Mouse (Mus musculus) neural tube, embryonic 12.5 days (tissue): ENCODE measurements around the gene Duox2. TPM values are rescaled to one million over a fixed set of nuclear protein-coding genes. Genes with fewer than 3 reads are reported as not detected.
"Not testable (repeated sequence)": the region's sequence is repeated elsewhere in the genome, so short reads cannot be mapped to it uniquely, and the experiment has no call there.

ENCODE experiments used
- ATAC-seq: fragments of 200-750 bp; cut with Nextera tagmentation; 2 replicates; pipeline ENCODE4 v1.8.0; 2017; ENCODE audit warnings: low read depth, mild to moderate bottlenecking, moderate TSS enrichment, moderate library complexity; ENCODE audit not compliant: low FRiP score
- H3K27ac ChIP-seq: fragments of 300-500 bp; sonication (generic); 2 replicates; pipeline ENCODE4 v1.5.1; 2016
- H3K27me3 ChIP-seq: fragments of 300-500 bp; sonication (generic); replicated peaks from 2 replicates; pipeline ENCODE4 v1.6.1; 2016; ENCODE audit warnings: mild to moderate bottlenecking
- H3K36me3 ChIP-seq: fragments of 300-500 bp; sonication (generic); 2 replicates; pipeline ENCODE4 v1.6.1; 2016; ENCODE audit warnings: mild to moderate bottlenecking
- H3K4me1 ChIP-seq: fragments of 300-500 bp; sonication (generic); 2 replicates; pipeline ENCODE4 v1.6.1; 2016
- H3K4me2 ChIP-seq: fragments of 300-500 bp; sonication (generic); replicated peaks from 2 replicates; pipeline ENCODE4 v1.6.1; 2016; ENCODE audit warnings: mild to moderate bottlenecking
- H3K4me3 ChIP-seq: fragments of 300-500 bp; sonication (generic); 2 replicates; pipeline ENCODE4 v1.5.1; 2016
- H3K9ac ChIP-seq: fragments of 300-500 bp; sonication (generic); 2 replicates; pipeline ENCODE4 v1.6.1; 2016; ENCODE audit warnings: mild to moderate bottlenecking
- H3K9me3 ChIP-seq: fragments of 300-500 bp; sonication (generic); 2 replicates; pipeline ENCODE4 v1.6.1; 2016; ENCODE audit warnings: mild to moderate bottlenecking
- WGBS: fragments of 180-500 bp; shearing (Covaris S2); methylation state at CpG from one replicate; pipeline ENCODE4 v1.1.7; 2016; 5-methylcytosine and 5-hydroxymethylcytosine counted together
- polyA plus RNA-seq: library from polyadenylated mRNA; unstranded; fragments of >200 nt; fragmentation: Nextera tagmentation; extraction: Ambion mirVana; gene quantifications from 2 replicates; pipeline ENCODE4 v1.2.1, GENCODE M21; 2016

Duox2 gene
- polyA plus RNA-seq, result 0.04 TPM in 1 of 2 replicates, not detected in the other

GRCm38 (mm10) chr2:122298096-122298499 lies at the start of gene Duox2:
TSS of gene Duox2 (minus strand) at chr2:122298449.
- peaks cover 28% of the 10 kb centered on the region for H3K4me1 ChIP-seq
- peak within 1 kb of the TSS; percentile 13; the same call in 1 of the 2 replicates for H3K4me3 ChIP-seq
- WGBS, result 2% methylated on average over 13 of the region's 13 CpGs
- H3K27me3 ChIP-seq, result peaks cover 90% of the 10 kb centered on the region
- H3K9ac ChIP-seq, result no peak within 1 kb of the TSS
- no peaks in the 10 kb centered on the region for H3K36me3 ChIP-seq
- no peaks in the 10 kb centered on the region for H3K9me3 ChIP-seq
- no peak for ATAC-seq
- H3K27ac ChIP-seq, result no peak within 1 kb of the TSS
- H3K4me2 ChIP-seq, result peak within 1 kb of the TSS; percentile 52

- Histone ChIP-seq H3K36me3 (no peaks in the 10 kb centered on the region), H3K27ac (no peak overlapping the region), H3K4me1 (peaks cover 33% of the 10 kb centered on the region), H3K9ac (no peak overlapping the region), H3K27me3 (no peaks in the 10 kb centered on the region), H3K9me3 (no peaks in the 10 kb centered on the region), H3K4me2 (no peak overlapping the region), H3K4me3 (no peak overlapping the region)
- 92% methylated on average over 3 of the region's 3 CpGs for WGBS
- no peak for ATAC-seq
Observed at GRCm38 (mm10) chr2:122347257-122347656, 49.0 kb upstream of the Duox2 start.

GRCm38 (mm10) chr2:122346164-122346563 lies 47.9 kb upstream of the Duox2 start:
- H3K4me3 ChIP-seq, H3K27ac ChIP-seq, H3K36me3 ChIP-seq, ATAC-seq, H3K9me3 ChIP-seq, H3K9ac ChIP-seq, H3K27me3 ChIP-seq, H3K4me2 ChIP-seq: not testable (repeated sequence)
- H3K4me1 ChIP-seq, result peaks cover 22% of the 10 kb centered on the region
- 87% methylated on average over 6 of the region's 6 CpGs for WGBS

- no peaks in the 10 kb centered on the region for H3K36me3 ChIP-seq
- H3K4me3 ChIP-seq, result no peak overlapping the region
- no peak overlapping the region for H3K27ac ChIP-seq
- no peaks in the 10 kb centered on the region for H3K27me3 ChIP-seq
- no peaks in the 10 kb centered on the region for H3K9me3 ChIP-seq
- H3K9ac ChIP-seq, result no peak overlapping the region
- peaks cover 18% of the 10 kb centered on the region for H3K4me1 ChIP-seq
- 83% methylated on average over 6 of the region's 6 CpGs for WGBS
- no peak for ATAC-seq
- H3K4me2 ChIP-seq, result no peak overlapping the region
Observed at GRCm38 (mm10) chr2:122345106-122345893, 47.1 kb upstream of the Duox2 start.

GRCm38 (mm10) chr2:122337291-122337690 lies 39.0 kb upstream of the Duox2 start:
- H3K27ac ChIP-seq, result no peak overlapping the region
- H3K9me3 ChIP-seq, result no peaks in the 10 kb centered on the region
- H3K4me2 ChIP-seq, result peak overlapping the region; percentile 33
- 65% methylated on average over 21 of the region's 21 CpGs for WGBS
- H3K27me3 ChIP-seq, result no peaks in the 10 kb centered on the region
- H3K4me3 ChIP-seq, result no peak overlapping the region
- no peaks in the 10 kb centered on the region for H3K4me1 ChIP-seq
- H3K36me3 ChIP-seq, result no peaks in the 10 kb centered on the region
- ATAC-seq, result peak; percentile 48; the same call in 1 of the 2 replicates
- 0 out of 2 replicates have a peak overlapping the region, but pooled peaks have one; percentile 1 for H3K9ac ChIP-seq

- Histone ChIP-seq H3K27me3 (no peaks in the 10 kb centered on the region), H3K27ac (no peak overlapping the region), H3K9ac (no peak overlapping the region), H3K9me3 (no peaks in the 10 kb centered on the region), H3K4me1 (no peaks in the 10 kb centered on the region), H3K36me3 (no peaks in the 10 kb centered on the region), H3K4me2 (no peak overlapping the region), H3K4me3 (no peak overlapping the region)
- no peak for ATAC-seq
- WGBS, result 80% methylated on average over 3 of the region's 3 CpGs
Observed at GRCm38 (mm10) chr2:122334170-122334569, 35.9 kb upstream of the Duox2 start.

GRCm38 (mm10) chr2:122332222-122332621 lies 34.0 kb upstream of the Duox2 start:
- Histone ChIP-seq H3K4me2 (no peak overlapping the region), H3K9ac (no peak overlapping the region), H3K27me3 (no peaks in the 10 kb centered on the region), H3K9me3 (no peaks in the 10 kb centered on the region), H3K4me3 (no peak overlapping the region), H3K27ac (no peak overlapping the region), H3K4me1 (no peaks in the 10 kb centered on the region), H3K36me3 (no peaks in the 10 kb centered on the region)
- 86% methylated on average over 3 of the region's 3 CpGs for WGBS
- ATAC-seq, result no peak

GRCm38 (mm10) chr2:122330317-122330716 lies 32.1 kb upstream of the Duox2 start:
- 84% methylated on average over 6 of the region's 6 CpGs for WGBS
- not testable (repeated sequence) for H3K9ac ChIP-seq, H3K4me3 ChIP-seq, H3K27me3 ChIP-seq, H3K9me3 ChIP-seq, H3K4me1 ChIP-seq, H3K27ac ChIP-seq, H3K36me3 ChIP-seq, H3K4me2 ChIP-seq, ATAC-seq

- no peaks in the 10 kb centered on the region for H3K36me3 ChIP-seq
- H3K9ac ChIP-seq, result no peak overlapping the region
- no peak for ATAC-seq
- WGBS, result 73% methylated on average over 3 of the region's 3 CpGs
- H3K4me3 ChIP-seq, result no peak overlapping the region
- H3K4me1 ChIP-seq, result no peaks in the 10 kb centered on the region
- no peak overlapping the region for H3K27ac ChIP-seq
- H3K9me3 ChIP-seq, result no peaks in the 10 kb centered on the region
- H3K27me3 ChIP-seq, result no peaks in the 10 kb centered on the region
- no peak overlapping the region for H3K4me2 ChIP-seq
Observed at GRCm38 (mm10) chr2:122327986-122328385, 29.7 kb upstream of the Duox2 start.

GRCm38 (mm10) chr2:122325361-122325760 lies 27.1 kb upstream of the Duox2 start:
- H3K4me2 ChIP-seq, result no peak overlapping the region
- H3K9ac ChIP-seq, result no peak overlapping the region
- H3K9me3 ChIP-seq, result no peaks in the 10 kb centered on the region
- H3K4me1 ChIP-seq, result no peaks in the 10 kb centered on the region
- no peak overlapping the region for H3K4me3 ChIP-seq
- H3K27ac ChIP-seq, result no peak overlapping the region
- no peaks in the 10 kb centered on the region for H3K36me3 ChIP-seq
- no peak for ATAC-seq
- no peaks in the 10 kb centered on the region for H3K27me3 ChIP-seq
- 83% methylated on average over 2 of the region's 2 CpGs for WGBS

- ATAC-seq, result no peak
- Histone ChIP-seq H3K36me3 (no peaks in the 10 kb centered on the region), H3K4me3 (no peak overlapping the region), H3K27me3 (no peaks in the 10 kb centered on the region), H3K9ac (no peak overlapping the region), H3K9me3 (no peaks in the 10 kb centered on the region), H3K4me1 (no peaks in the 10 kb centered on the region), H3K4me2 (no peak overlapping the region), H3K27ac (no peak overlapping the region)
- 79% methylated on average over 3 of the region's 3 CpGs for WGBS
Observed at GRCm38 (mm10) chr2:122324586-122324985, 26.3 kb upstream of the Duox2 start.

GRCm38 (mm10) chr2:122323960-122324359 lies 25.7 kb upstream of the Duox2 start:
- no peak overlapping the region for H3K27ac ChIP-seq
- 63% methylated on average over 3 of the region's 3 CpGs for WGBS

GRCm38 (mm10) chr2:122317384-122317783 lies 19.1 kb upstream of the Duox2 start:
- ATAC-seq, result no peak
- H3K4me3 ChIP-seq, result no peak overlapping the region
- H3K27ac ChIP-seq, result no peak overlapping the region
- peaks cover 31% of the 10 kb centered on the region for H3K27me3 ChIP-seq
- peaks cover 10% of the 10 kb centered on the region; the same call in 1 of the 2 replicates for H3K4me1 ChIP-seq
- no peak overlapping the region for H3K4me2 ChIP-seq
- WGBS, result 71% methylated on average over 4 of the region's 4 CpGs
- no peaks in the 10 kb centered on the region for H3K36me3 ChIP-seq
- H3K9me3 ChIP-seq, result no peaks in the 10 kb centered on the region
- H3K9ac ChIP-seq, result no peak overlapping the region

More at GRCm38 (mm10) chr2:122323960-122324359, 25.7 kb upstream of the Duox2 start:
- H3K4me3 ChIP-seq, result no peak overlapping the region
- ATAC-seq, result no peak
- H3K27me3 ChIP-seq, result no peaks in the 10 kb centered on the region
- no peak overlapping the region for H3K4me2 ChIP-seq
- H3K36me3 ChIP-seq, result no peaks in the 10 kb centered on the region
- no peaks in the 10 kb centered on the region for H3K4me1 ChIP-seq
- H3K9ac ChIP-seq, result no peak overlapping the region
- no peaks in the 10 kb centered on the region for H3K9me3 ChIP-seq
